Mouse (Mus musculus) cortical plate, adult 2 months (tissue): ENCODE measurements around the gene Mvb12b.

Experiments
- CTCF ChIP-seq: fragments of 200-500 bp; IDR thresholded peaks from 2 replicates; pipeline ENCODE4 v1.5.1; 2011; ENCODE audit warnings: mild to moderate bottlenecking, control low read depth, low read length; ENCODE audit not compliant: insufficient read depth; ENCODE audit errors: extremely low read depth
- POLR2A ChIP-seq: fragments of 200-500 bp; IDR thresholded peaks from 2 replicates; pipeline ENCODE4 v1.6.1; 2011; ENCODE audit warnings: mild to moderate bottlenecking, low read length, control low read depth; ENCODE audit not compliant: insufficient read depth; ENCODE audit errors: extremely low read depth

- TF ChIP-seq CTCF: no peak
- no peak for TF ChIP-seq POLR2A
Observed at GRCm38 (mm10) chr2:33877663-33878360, 9.9 kb downstream of the Mvb12b start.
